Mouse (Mus musculus) forebrain, embryonic 15.5 days (tissue): ENCODE measurements around the gene Thsd7b. TPM values are rescaled to one million over a fixed set of nuclear protein-coding genes. Genes with fewer than 3 reads are reported as not detected.
"Not testable (repeated sequence)": the region's sequence is repeated elsewhere in the genome, so short reads cannot be mapped to it uniquely, and the experiment has no call there.

ENCODE experiments used
- ATAC-seq: fragments of 200-750 bp; cut with Nextera tagmentation; replicated peaks from 2 replicates; pipeline ENCODE4 v1.8.0; 2017; ENCODE audit warnings: mild to moderate bottlenecking, moderate TSS enrichment, moderate library complexity
- H3K27ac ChIP-seq: fragments of 300-500 bp; sonication (generic); replicated peaks from 2 replicates; pipeline ENCODE4 v1.5.1; 2015; ENCODE audit warnings: mild to moderate bottlenecking, inconsistent platforms
- H3K27me3 ChIP-seq: fragments of 300-500 bp; sonication (generic); 2 replicates; pipeline ENCODE4 v1.6.1; 2015; ENCODE audit warnings: inconsistent platforms
- H3K36me3 ChIP-seq: fragments of 300-500 bp; sonication (generic); 2 replicates; pipeline ENCODE4 v1.6.1; 2015; ENCODE audit warnings: mild to moderate bottlenecking, inconsistent platforms
- H3K4me1 ChIP-seq: fragments of 300-500 bp; sonication (generic); 2 replicates; pipeline ENCODE4 v1.6.1; 2015; ENCODE audit warnings: inconsistent platforms
- H3K4me2 ChIP-seq: fragments of 300-500 bp; sonication (generic); replicated peaks from 2 replicates; pipeline ENCODE4 v1.6.1; 2015; ENCODE audit warnings: mild to moderate bottlenecking, inconsistent platforms
- H3K4me3 ChIP-seq: fragments of 300-500 bp; sonication (generic); 2 replicates; pipeline ENCODE4 v1.5.1; 2015; ENCODE audit warnings: mild to moderate bottlenecking, inconsistent platforms
- H3K9ac ChIP-seq: fragments of 300-500 bp; sonication (generic); replicated peaks from 2 replicates; pipeline ENCODE4 v1.6.1; 2015; ENCODE audit warnings: mild to moderate bottlenecking, inconsistent platforms
- H3K9me3 ChIP-seq: fragments of 300-500 bp; sonication (generic); 2 replicates; pipeline ENCODE4 v1.6.1; 2016; ENCODE audit warnings: inconsistent platforms
- WGBS: fragments of 180-500 bp; shearing (Covaris S2); methylation state at CpG from one replicate; pipeline ENCODE4 v1.1.7; 2015; ENCODE audit warnings: mixed read lengths; 5-methylcytosine and 5-hydroxymethylcytosine counted together
- polyA plus RNA-seq: library from polyadenylated mRNA; unstranded; fragments of >200 nt; fragmentation: Nextera tagmentation; extraction: Ambion mirVana; gene quantifications from 2 replicates; pipeline ENCODE4 v1.2.1, GENCODE M21; 2015

Gene Thsd7b
- polyA plus RNA-seq, 1 experiment from 2014 or later, result 6.2 TPM

GRCm38 (mm10) chr1:130186836-130187235, 913.7 kb downstream of the Thsd7b start:
- not testable (repeated sequence) for H3K9ac ChIP-seq, H3K27me3 ChIP-seq, H3K36me3 ChIP-seq, H3K4me2 ChIP-seq, H3K9me3 ChIP-seq, H3K27ac ChIP-seq, H3K4me1 ChIP-seq, H3K4me3 ChIP-seq, ATAC-seq
- 89% methylated on average over 7 of the region's 7 CpGs for WGBS

GRCm38 (mm10) chr1:130192190-130193028, 919.3 kb downstream of the Thsd7b start:
- Histone ChIP-seq H3K27me3 (no peaks in the 10 kb centered on the region), H3K9me3 (no peaks in the 10 kb centered on the region), H3K9ac (no peak overlapping the region), H3K4me2 (no peak overlapping the region), H3K4me1 (no peaks in the 10 kb centered on the region), H3K4me3 (no peak overlapping the region), H3K27ac (no peak overlapping the region), H3K36me3 (no peaks in the 10 kb centered on the region)
- ATAC-seq, result peak; percentile 82
- 43% methylated on average over 6 of the region's 6 CpGs for WGBS

GRCm38 (mm10) chr1:130217404-130217803, 944.3 kb downstream of the Thsd7b start:
- WGBS, result 80% methylated on average over 3 of the region's 3 CpGs
- no peaks in the 10 kb centered on the region for H3K9me3 ChIP-seq
- ATAC-seq, result no peak
- no peak overlapping the region for H3K9ac ChIP-seq
- no peak overlapping the region for H3K4me2 ChIP-seq
- no peaks in the 10 kb centered on the region for H3K27me3 ChIP-seq
- H3K36me3 ChIP-seq, result no peaks in the 10 kb centered on the region
- no peak overlapping the region for H3K27ac ChIP-seq
- H3K4me3 ChIP-seq, result no peak overlapping the region
- no peaks in the 10 kb centered on the region for H3K4me1 ChIP-seq

GRCm38 (mm10) chr1:130222904-130223303, 949.8 kb downstream of the Thsd7b start:
- Histone ChIP-seq H3K27ac (no peak overlapping the region), H3K27me3 (no peaks in the 10 kb centered on the region), H3K9me3 (no peaks in the 10 kb centered on the region), H3K4me2 (no peak overlapping the region), H3K4me1 (no peaks in the 10 kb centered on the region), H3K4me3 (no peak overlapping the region), H3K9ac (no peak overlapping the region), H3K36me3 (no peaks in the 10 kb centered on the region)
- no peak for ATAC-seq
- 80% methylated on average over 2 of the region's 2 CpGs for WGBS

GRCm38 (mm10) chr1:130245563-130245962, 972.5 kb downstream of the Thsd7b start:
- H3K4me1 ChIP-seq, result no peaks in the 10 kb centered on the region
- no peak overlapping the region for H3K4me2 ChIP-seq
- 60% methylated on average over 3 of the region's 3 CpGs for WGBS
- H3K27ac ChIP-seq, result no peak overlapping the region
- no peaks in the 10 kb centered on the region for H3K27me3 ChIP-seq
- no peak overlapping the region for H3K4me3 ChIP-seq
- H3K9ac ChIP-seq, result no peak overlapping the region
- ATAC-seq, result no peak
- H3K9me3 ChIP-seq, result peaks cover 3% of the 10 kb centered on the region; the same call in 1 of the 2 replicates
- no peaks in the 10 kb centered on the region for H3K36me3 ChIP-seq

- H3K27me3 ChIP-seq, H3K4me1 ChIP-seq, H3K27ac ChIP-seq, H3K4me2 ChIP-seq, H3K9ac ChIP-seq, H3K36me3 ChIP-seq, H3K4me3 ChIP-seq, ATAC-seq, H3K9me3 ChIP-seq: not testable (repeated sequence)
- WGBS, result 57% methylated on average over 4 of the region's 4 CpGs
Measured at GRCm38 (mm10) chr1:130246264-130246663, 973.2 kb downstream of the Thsd7b start.

GRCm38 (mm10) chr1:130246930-130247329, 973.8 kb downstream of the Thsd7b start:
- WGBS, result 95% methylated on average over 4 of the region's 4 CpGs

GRCm38 (mm10) chr1:130262046-130262445, 988.9 kb downstream of the Thsd7b start:
- H3K27me3 ChIP-seq, result no peaks in the 10 kb centered on the region
- no peaks in the 10 kb centered on the region for H3K9me3 ChIP-seq
- H3K36me3 ChIP-seq, result no peaks in the 10 kb centered on the region
- no peak overlapping the region for H3K4me2 ChIP-seq
- 41% methylated on average over 6 of the region's 6 CpGs for WGBS
- H3K9ac ChIP-seq, result no peak overlapping the region
- ATAC-seq, result no peak
- H3K4me1 ChIP-seq, result no peaks in the 10 kb centered on the region
- no peak overlapping the region for H3K27ac ChIP-seq
- no peak overlapping the region for H3K4me3 ChIP-seq

More at GRCm38 (mm10) chr1:130246930-130247329, 973.8 kb downstream of the Thsd7b start:
- not testable (repeated sequence) for H3K27me3 ChIP-seq, H3K4me2 ChIP-seq, ATAC-seq, H3K9ac ChIP-seq, H3K4me3 ChIP-seq, H3K4me1 ChIP-seq, H3K36me3 ChIP-seq, H3K9me3 ChIP-seq, H3K27ac ChIP-seq
